Mouse (Mus musculus): ENCODE results near the gene Gjb1. TPM values are rescaled to one million over a fixed set of nuclear protein-coding genes. Genes with fewer than 3 reads are reported as not detected.

Gjb1 gene
- polyA plus RNA-seq, 1 experiment from 2014 or later: 49.0 TPM

- Histone ChIP-seq H3K4me2 (replicated peaks; ENCODE audit: low read depth) (peak overlapping the region; percentile 65), H3K9ac (ENCODE audit: low read length) (peak overlapping the region; percentile 70), H3K4me3 (ENCODE audit: low read depth, low read length) (peak overlapping the region; percentile 57), H3K36me3 (ENCODE audit: control insufficient read depth, insufficient read depth, low read length) (no peaks in the 10 kb centered on the region), H3K4me1 (replicated peaks; ENCODE audit: control insufficient read depth, insufficient read depth) (no peaks in the 10 kb centered on the region; the same call in 1 of the 2 replicates), H3K27ac (replicated peaks) (peak overlapping the region; percentile 70; the same call in 1 of the 2 replicates), H3K9me3 (ENCODE audit: control insufficient read depth, low read length) (no peaks in the 10 kb centered on the region), H3K27me3 (ENCODE audit: control insufficient read depth, insufficient read depth, low read length) (no peaks in the 10 kb centered on the region)
- ATAC-seq (ENCODE audit: low FRiP score, low TSS enrichment) (peak; percentile 19; the same call in 1 of the 2 replicates), DNase-seq (ENCODE audit: low spot score) (peak; percentile 63)
- TF ChIP-seq CTCF (IDR thresholded peaks at IDR 0.05; ENCODE audit: low read depth) (peak; percentile 64), EP300 (optimal IDR thresholded peaks at IDR 0.05) (no peak)
- WGBS: 27% methylated on average over 32 of the region's 36 CpGs
These were observed 43.0 kb downstream of the Gjb1 start for GRCm38 (mm10) chrX:101418946-101419724.

- TF ChIP-seq EP300 (optimal IDR thresholded peaks at IDR 0.05): no peak
- 0 out of 2 replicates have a peak, but pooled peaks have one; percentile 4 for TF ChIP-seq CTCF (IDR thresholded peaks at IDR 0.05; ENCODE audit: low read depth)
- DNase-seq (ENCODE audit: low spot score): peak; percentile 89
- no peaks in the 10 kb centered on the region; the same call in 1 of the 2 replicates for H3K4me1 ChIP-seq (replicated peaks; ENCODE audit: control insufficient read depth, insufficient read depth)
- peak overlapping the region; percentile 70; the same call in 1 of the 2 replicates for H3K27ac ChIP-seq (replicated peaks)
- peak; percentile 96 for ATAC-seq (ENCODE audit: low FRiP score, low TSS enrichment)
- peak overlapping the region; percentile 57 for H3K4me3 ChIP-seq (ENCODE audit: low read depth, low read length)
- H3K4me2 ChIP-seq (replicated peaks; ENCODE audit: low read depth): peak overlapping the region; percentile 65
- no peaks in the 10 kb centered on the region for H3K27me3 ChIP-seq (ENCODE audit: control insufficient read depth, insufficient read depth, low read length)
- peak overlapping the region; percentile 70 for H3K9ac ChIP-seq (ENCODE audit: low read length)
- no peaks in the 10 kb centered on the region for H3K36me3 ChIP-seq (ENCODE audit: control insufficient read depth, insufficient read depth, low read length)
- H3K9me3 ChIP-seq (ENCODE audit: control insufficient read depth, low read length): no peaks in the 10 kb centered on the region
- 13% methylated on average over 44 of the region's 54 CpGs for WGBS
These were observed 43.8 kb downstream of the Gjb1 start for GRCm38 (mm10) chrX:101419725-101420699.

- H3K36me3 ChIP-seq (ENCODE audit: control insufficient read depth, insufficient read depth, low read length): no peaks in the 10 kb centered on the region
- peak within 1 kb of the TSS; percentile 65 for H3K4me2 ChIP-seq (replicated peaks; ENCODE audit: low read depth)
- peak within 1 kb of the TSS; percentile 56; the same call in 1 of the 2 replicates for H3K27ac ChIP-seq (replicated peaks)
- no peaks in the 10 kb centered on the region; the same call in 1 of the 2 replicates for H3K4me1 ChIP-seq (replicated peaks; ENCODE audit: control insufficient read depth, insufficient read depth)
- WGBS: 26% methylated on average over 4 of the region's 4 CpGs
- DNase-seq (ENCODE audit: low spot score) (no peak), ATAC-seq (ENCODE audit: low FRiP score, low TSS enrichment) (no peak)
- peak within 1 kb of the TSS; percentile 63 for H3K9ac ChIP-seq (ENCODE audit: low read length)
- no peak for TF ChIP-seq EP300 (optimal IDR thresholded peaks at IDR 0.05)
- no peak for TF ChIP-seq CTCF (IDR thresholded peaks at IDR 0.05; ENCODE audit: low read depth)
- H3K4me3 ChIP-seq (ENCODE audit: low read depth, low read length): peak within 1 kb of the TSS; percentile 57
- no peaks in the 10 kb centered on the region for H3K9me3 ChIP-seq (ENCODE audit: control insufficient read depth, low read length)
- no peaks in the 10 kb centered on the region for H3K27me3 ChIP-seq (ENCODE audit: control insufficient read depth, insufficient read depth, low read length)
These were observed 44.5 kb downstream of the Gjb1 start, which contains the start of gene Zmym3 for GRCm38 (mm10) chrX:101420700-101421095. TSS of gene Zmym3 (minus strand) at chrX:101420849.

- TF ChIP-seq EP300 (optimal IDR thresholded peaks at IDR 0.05) (no peak), CTCF (IDR thresholded peaks at IDR 0.05; ENCODE audit: low read depth) (no peak)
- 71% methylated on average over 2 of the region's 2 CpGs for WGBS
- DNase-seq (ENCODE audit: low spot score): no peak
- no peaks in the 10 kb centered on the region for H3K4me1 ChIP-seq (replicated peaks; ENCODE audit: control insufficient read depth, insufficient read depth)
- no peak overlapping the region for H3K4me3 ChIP-seq (ENCODE audit: low read depth, low read length)
- H3K4me2 ChIP-seq (replicated peaks; ENCODE audit: low read depth): no peak overlapping the region
- H3K27ac ChIP-seq (replicated peaks): no peak overlapping the region
- H3K36me3 ChIP-seq (ENCODE audit: control insufficient read depth, insufficient read depth, low read length): no peaks in the 10 kb centered on the region
- no peak for ATAC-seq (ENCODE audit: low FRiP score, low TSS enrichment)
- no peaks in the 10 kb centered on the region for H3K27me3 ChIP-seq (ENCODE audit: control insufficient read depth, insufficient read depth, low read length)
- H3K9me3 ChIP-seq (ENCODE audit: control insufficient read depth, low read length): no peaks in the 10 kb centered on the region
- no peak overlapping the region for H3K9ac ChIP-seq (ENCODE audit: low read length)
These were observed 47.3 kb downstream of the Gjb1 start for GRCm38 (mm10) chrX:101423462-101423861.

- H3K27me3 ChIP-seq (ENCODE audit: control insufficient read depth, insufficient read depth, low read length): no peaks in the 10 kb centered on the region
- no peak overlapping the region for H3K9ac ChIP-seq (ENCODE audit: low read length)
- H3K4me2 ChIP-seq (replicated peaks; ENCODE audit: low read depth): no peak overlapping the region
- DNase-seq (ENCODE audit: low spot score) (no peak), ATAC-seq (ENCODE audit: low FRiP score, low TSS enrichment) (no peak)
- H3K4me3 ChIP-seq (ENCODE audit: low read depth, low read length): no peak overlapping the region
- 7% methylated on average over 1 of the region's 1 CpGs for WGBS
- H3K4me1 ChIP-seq (replicated peaks; ENCODE audit: control insufficient read depth, insufficient read depth): no peaks in the 10 kb centered on the region
- H3K27ac ChIP-seq (replicated peaks): no peak overlapping the region
- no peaks in the 10 kb centered on the region for H3K36me3 ChIP-seq (ENCODE audit: control insufficient read depth, insufficient read depth, low read length)
- TF ChIP-seq EP300 (optimal IDR thresholded peaks at IDR 0.05) (no peak), CTCF (IDR thresholded peaks at IDR 0.05; ENCODE audit: low read depth) (peak; percentile 46)
- H3K9me3 ChIP-seq (ENCODE audit: control insufficient read depth, low read length): no peaks in the 10 kb centered on the region
These were observed 51.6 kb downstream of the Gjb1 start for GRCm38 (mm10) chrX:101427774-101428173.

Measured in stomach, postnatal 0 days (tissue).